Mouse (Mus musculus): ENCODE results near the gene Nccrp1.

GRCm38 (mm10) chr7:28562951-28563350 is 15.9 kb upstream of the Nccrp1 start:
- TF ChIP-seq CTCF (IDR thresholded peaks at IDR 0.05) (no peak), POLR2A (IDR thresholded peaks at IDR 0.05; ENCODE audit: insufficient read depth, low read depth, low read length) (no peak)

All from heart, adult 2 months (tissue).